Mouse (Mus musculus) ZHBTc4 (cell line): Measurements from ENCODE around the gene Gcfc2.
A peak's percentile ranks its signal among the peaks of the same experiment; 100 is the strongest.

ENCODE experiments used
- DNase-seq: peaks from one replicate; pipeline ENCODE4 v3.0.0-alpha.2; 2011; ENCODE audit warnings: low read depth, low spot score

The Gcfc2 gene

DNA sequence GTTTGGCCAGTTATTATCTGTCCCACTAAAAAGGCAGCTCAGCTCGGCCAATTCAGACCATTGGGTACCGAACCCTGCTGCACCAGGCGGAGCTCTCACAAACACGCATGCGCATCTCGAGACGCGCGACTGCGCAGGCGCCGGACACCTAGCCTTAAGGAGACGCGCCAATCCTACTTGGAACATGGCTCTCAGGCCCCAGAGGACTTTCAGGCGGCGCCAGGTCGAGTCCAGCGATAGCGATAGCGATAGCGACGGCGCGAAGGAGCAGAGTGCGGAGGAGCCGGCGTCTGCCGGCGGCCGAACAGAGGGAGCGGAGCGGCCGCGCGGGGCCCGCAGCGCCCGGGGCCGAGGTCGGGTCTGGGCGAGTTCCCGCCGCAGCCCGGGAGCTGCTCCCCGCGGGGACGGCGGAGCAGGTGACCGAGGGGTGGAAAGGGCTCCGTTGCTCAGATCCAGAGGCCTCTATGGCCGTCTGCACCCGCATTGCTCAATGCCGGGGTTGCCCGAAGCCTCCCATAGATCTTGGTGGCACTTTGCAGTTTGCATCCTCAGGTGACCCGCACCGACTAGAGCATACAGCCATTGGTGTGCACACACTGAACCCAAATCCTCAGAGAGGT is at the start of gene Gcfc2:
TSS of gene Gcfc2 (plus strand) at position 147 of the 620 bp plus-strand sequence.
- peak; percentile 97 for DNase-seq

DNA sequence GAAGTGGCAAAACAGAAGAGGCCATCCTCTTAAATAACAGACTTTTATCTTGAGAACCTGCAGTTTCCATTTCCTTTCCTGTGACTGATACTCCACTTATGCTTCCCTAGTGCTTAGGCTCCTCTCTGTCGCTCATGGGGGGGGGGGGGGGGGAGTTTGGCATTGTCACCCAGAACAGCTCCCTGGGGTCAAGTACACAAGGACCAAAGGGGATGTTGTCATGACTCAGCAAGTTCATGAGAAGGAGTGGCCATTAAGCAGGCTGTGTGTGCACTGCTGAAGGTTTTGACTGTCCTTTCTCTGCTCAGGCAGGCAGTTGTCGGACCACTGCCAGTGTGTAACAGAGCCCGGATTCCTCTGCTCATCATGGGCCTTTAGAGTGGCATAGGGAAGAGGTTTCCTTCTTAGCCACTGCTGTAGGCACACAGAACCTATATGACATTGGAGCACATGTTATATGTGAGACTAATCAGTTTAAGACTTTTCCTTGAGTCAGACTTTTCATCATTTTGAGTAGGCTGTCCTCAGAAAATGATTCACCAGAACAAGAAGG is 27.7 kb upstream of the Gcfc2 start:
- DNase-seq, result peak; percentile 21

DNA sequence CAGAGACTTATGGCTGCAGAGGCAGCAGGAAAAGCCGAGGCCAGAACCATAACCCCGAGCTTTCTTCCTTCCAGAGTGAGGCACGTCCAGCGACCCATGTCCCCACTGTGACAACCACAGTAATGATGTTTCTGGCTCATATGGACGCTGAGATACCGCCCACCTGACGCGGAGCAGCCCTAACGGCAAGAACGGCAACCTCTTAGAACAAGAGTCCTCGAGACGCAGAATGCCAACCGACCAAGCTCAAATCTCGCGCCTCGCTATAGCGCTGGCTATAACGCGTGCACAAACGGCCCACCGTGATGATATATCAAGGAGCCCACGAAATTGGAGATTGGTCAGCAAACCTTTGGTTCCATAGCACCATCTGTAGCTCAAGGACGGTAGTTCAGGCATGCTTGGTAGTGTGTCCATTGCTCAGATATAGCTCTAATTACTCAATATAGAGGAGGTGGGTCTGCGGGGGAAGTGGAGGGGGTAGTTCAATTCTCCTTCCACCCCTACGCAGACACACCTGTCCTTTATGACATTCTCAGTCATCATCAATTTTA is 13.1 kb upstream of the Gcfc2 start:
- peak; percentile 41 for DNase-seq

DNA sequence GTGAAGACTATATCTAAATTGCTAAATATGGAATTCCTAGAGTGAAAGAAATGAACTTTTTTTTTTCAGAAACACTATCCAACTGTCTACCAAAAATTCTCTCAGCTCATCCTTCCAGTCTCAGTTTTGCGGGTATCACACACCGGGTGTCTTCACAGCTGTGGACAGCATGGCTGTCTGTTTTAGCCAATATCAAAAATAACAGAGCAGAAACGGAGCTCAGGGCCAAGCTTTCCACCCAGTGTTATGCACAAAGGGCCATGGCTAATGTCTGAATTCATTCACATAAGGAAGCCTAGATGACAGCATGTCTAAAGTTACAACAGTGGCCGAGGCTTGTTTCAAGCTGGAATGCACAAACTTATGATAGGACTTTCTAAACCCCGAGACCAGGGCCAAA is 12.2 kb upstream of the Gcfc2 start:
- no peak for DNase-seq

DNA sequence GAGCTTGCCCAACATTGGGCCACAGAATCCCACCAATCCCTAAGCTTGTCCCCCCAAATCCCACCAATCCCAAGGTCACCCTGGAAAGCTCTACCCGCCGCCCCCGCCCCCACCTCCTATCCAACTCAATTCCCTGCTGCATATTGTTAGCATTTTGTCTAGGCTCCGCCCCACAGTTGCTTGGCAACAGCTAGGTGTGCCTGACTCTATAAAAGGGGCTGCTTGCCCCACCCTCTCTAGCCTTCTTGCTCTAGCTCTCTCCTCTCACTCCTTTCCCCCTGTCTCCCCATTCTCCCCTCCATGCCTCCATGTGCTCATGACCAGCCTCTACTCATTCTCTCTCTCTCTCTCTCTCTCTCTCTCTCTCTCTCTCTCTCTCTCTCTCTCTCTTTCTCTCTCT is 11.8 kb upstream of the Gcfc2 start:
- peak; percentile 67 for DNase-seq

DNA sequence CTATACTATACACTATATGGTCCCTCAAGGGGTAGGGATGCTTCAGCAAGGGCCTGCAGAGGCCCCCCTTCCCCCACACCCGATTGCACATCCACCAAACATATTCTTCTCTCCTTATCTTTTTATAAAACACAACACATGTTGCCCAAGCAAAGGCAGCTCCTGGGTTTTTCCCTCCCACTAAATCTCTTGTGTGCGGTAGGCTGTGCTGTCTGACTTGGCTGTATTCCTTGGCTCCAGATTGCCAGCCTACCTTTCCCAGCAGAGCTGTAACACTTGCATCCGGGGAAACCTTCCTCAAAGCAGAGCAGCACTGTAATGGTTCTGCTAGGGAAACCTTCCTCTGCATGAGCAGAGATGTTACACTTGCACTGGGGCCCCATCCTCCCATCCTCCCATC is 11.3 kb upstream of the Gcfc2 start:
- DNase-seq, result no peak

DNA sequence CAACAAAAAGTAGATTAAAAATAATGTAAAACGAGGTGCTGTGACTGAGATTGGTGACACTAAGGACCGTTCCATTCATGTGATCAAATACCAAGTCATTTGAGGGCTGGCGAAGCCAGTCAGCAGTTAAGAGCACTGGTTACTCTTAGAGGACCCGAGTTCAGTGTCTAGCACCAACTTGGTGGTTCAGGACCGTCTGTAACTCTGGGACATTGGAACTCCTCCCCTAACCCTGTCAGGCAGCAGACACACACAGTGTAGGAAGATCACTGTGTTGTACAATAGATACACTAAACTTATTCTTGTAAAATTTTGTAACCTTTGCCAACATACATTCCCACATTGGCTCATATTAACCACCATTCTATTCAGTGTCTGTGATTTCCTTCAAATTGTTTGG is 835 bp downstream of the Gcfc2 start:
- peak; percentile 25 for DNase-seq

DNA sequence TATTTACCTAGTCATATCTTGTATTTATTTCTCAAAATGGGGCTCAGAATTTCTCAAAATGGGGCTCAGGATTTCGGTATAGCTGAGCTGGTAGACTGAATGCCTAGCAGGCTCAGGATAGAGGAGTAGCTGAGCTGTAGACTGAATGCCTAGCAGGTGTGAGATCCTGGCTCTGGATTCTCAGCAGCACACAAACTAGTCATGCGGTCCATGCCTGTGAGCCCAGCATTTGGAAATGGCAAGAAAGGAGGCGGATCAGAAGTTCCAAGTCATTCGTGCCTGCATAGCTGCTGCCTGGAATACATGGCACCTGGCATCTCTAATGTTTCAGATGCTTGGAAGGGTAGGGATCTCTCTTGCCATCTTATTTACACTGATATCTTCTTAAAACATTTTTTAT is 5.9 kb downstream of the Gcfc2 start:
- no peak for DNase-seq

DNA sequence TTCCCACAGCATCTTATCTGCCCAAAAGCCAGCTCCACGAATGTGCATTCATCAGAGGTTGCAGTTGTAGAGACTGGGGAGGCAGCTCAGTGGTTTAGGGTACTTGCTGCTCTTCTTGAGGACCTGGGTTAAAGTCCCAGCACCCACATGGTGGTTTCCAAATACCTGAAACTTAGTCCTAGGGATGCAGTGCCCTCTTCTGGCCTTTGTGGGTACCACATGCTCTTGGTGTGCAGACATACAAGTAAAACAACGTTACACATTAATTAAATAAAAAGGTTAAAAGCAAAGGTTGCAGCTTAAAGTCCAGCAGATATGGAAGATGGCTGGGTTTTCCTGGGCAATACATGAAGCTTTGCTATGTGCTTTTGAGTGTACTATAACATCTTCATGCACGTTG is 9.8 kb downstream of the Gcfc2 start:
- DNase-seq, result peak; percentile 63

DNA sequence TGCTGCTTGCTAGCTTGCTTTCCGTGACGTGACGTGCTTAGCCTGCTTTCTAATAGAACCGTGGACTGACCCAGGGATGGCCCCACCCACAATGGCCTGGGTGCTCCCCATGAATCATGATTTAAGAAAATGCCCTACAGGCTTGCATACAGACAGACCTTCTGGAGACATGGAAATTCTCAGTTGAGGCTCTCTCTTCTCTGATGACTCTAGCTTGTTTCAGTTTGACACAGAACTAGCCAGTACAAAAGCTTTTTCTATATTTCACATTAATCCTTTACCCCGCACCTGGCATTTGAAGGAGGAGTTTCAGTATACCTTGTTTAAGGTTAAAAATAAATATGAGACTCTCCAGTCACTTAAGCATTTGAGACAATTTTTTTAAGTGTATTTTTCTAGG is 18.2 kb downstream of the Gcfc2 start:
- DNase-seq, result no peak

DNA sequence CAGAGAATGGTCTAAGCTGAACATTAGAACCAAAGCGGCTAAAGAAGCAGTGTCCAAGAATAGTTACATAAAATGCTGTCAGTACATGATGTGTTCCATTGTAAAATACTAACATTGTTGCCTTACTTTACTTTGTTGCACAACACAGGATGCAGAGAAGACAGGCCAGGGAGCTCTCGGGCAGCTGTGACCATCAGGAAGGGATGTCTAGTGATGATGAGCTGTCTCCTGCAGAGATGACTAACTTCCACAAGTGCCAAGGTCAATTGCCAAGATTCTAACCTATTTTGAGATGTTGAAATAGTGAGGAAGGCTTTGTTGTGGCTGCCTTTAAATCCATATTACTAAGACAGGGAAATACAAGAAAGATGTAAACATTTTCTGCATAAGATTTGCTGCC is 19.8 kb downstream of the Gcfc2 start:
- no peak for DNase-seq

DNA sequence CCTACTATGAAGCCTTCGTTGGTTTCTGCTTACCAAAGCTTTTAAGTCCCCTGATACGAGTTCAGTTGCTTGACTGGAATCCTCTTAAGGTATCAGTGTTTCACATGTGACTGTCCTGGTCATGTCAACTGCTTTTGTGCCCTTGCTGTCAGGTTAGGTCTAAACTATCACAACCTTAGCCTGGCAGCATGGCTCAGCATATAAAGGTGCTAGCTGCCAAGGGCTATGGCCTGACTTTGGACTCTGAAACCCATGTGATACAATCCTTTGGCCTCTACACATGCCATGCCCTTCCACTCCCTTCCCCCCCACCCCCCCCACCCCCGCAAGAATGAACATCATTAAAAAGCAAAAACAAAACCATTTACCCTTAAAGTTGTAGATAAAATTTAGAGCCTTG is 21.0 kb downstream of the Gcfc2 start:
- no peak for DNase-seq

DNA sequence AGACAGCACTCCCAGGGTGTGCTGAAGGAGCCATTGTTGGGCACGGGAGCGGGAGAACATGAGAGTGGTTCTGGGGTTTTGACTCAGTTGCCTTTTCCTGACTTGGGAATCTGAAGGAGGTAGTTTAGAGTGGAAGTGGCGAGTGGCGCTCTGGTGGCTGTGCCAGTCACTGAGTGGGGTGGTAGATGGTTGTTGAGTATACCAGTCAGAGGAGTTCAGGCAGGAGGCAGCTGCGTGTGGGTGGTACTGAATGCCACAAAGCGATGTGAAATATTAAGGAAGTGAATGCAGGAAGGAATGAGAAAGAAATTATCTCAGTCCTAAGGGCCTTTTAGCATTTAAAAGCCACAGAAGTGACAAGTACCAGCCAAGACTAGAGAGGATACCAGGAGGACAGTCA is 23.4 kb downstream of the Gcfc2 start:
- no peak for DNase-seq

DNA sequence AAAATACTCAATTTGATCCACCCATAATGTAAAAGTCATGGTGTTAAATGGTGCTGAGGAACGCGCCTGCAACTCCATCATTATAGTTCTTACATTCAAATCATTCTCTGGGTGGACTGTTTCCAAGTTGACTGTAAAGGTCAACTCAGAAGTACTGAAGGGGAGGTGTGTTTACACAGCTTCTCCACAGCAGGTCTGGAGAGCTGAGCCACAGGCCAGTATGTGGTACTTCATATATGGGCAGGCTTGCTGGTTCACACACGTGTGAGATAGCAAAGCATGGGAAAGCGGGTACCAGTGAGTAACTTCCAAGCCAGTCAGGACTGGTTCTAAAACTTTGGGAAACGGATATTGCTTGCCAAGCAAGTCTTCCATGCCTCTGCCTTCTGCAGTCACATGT is 31.7 kb downstream of the Gcfc2 start:
- DNase-seq, result no peak

DNA sequence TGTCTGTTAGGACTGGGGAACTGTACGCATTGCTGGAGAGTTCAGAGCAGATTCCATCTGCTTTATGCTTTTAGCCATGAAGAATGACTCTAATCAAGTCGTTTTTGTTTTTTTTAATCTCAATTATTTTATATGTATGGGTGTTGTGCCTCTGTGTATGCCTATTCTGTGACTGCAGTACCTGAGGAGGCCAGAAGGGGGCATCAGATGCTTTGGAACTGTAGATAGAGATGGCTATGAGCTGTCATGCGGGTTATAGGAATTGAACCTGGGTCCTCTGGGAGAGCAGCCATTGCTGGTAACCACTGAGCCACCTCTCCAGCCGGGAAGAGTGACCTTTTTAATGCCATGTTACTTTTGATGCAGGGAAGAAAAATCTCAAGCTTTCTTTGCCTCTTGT is 32.9 kb downstream of the Gcfc2 start:
- peak; percentile 76 for DNase-seq

DNA sequence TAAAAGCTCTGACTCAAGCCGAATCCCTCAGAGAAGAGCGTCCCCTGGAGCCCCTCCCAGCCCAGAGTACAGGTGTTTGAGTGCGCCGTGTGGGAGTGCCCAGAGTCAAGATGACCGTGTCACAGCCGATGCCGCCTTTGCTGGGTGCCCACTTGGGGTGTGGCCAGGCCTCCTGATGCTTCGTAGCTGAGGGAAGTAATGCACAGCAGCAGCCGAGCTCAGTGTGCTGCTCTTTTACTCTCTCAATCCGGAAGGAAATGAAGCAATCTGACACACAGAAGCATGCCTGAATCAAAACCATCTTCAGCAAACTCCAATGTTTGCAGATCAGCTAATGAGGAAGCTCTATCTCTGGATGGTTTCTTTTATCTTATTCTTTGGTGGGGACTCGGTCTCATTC is 34.5 kb downstream of the Gcfc2 start:
- DNase-seq, result no peak

DNA sequence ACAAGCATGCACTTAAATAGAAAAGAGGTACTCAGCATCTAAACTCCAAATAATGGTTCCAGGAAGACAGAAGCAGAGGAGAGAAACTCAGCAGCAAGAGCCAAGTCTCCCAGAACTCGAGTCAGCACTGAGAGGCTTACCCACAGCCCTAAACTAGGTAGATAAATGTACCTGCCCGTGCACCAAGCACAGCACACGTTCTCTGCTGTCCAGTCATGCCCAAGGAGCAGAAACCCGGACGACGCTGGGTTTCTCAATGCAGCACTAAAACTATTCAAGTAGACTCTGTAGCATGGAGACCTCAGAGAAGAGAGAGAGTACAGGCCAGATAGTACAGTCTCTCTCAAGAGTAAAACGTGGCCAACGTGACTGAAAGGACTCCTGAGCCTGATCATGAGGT is 36.4 kb downstream of the Gcfc2 start:
- no peak for DNase-seq

DNA sequence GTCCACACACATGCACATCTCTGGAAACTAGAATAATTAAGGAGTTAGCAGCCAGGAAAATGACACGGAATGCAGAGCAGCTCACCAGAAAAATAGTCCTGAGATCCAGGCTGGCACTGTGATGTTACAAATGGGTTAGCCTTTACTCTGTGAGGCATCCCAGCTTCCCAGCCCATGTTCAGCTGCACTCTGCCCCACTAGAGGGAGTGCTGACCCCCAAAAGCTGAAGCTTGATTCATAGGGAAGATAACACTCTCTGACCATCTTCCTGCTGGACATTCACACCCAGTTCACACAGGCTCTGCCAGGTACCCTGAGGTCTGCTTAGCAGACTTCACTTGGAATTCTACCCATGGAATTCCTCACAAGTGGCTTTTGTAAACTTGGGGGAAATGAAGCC is 36.8 kb downstream of the Gcfc2 start:
- DNase-seq, result no peak

DNA sequence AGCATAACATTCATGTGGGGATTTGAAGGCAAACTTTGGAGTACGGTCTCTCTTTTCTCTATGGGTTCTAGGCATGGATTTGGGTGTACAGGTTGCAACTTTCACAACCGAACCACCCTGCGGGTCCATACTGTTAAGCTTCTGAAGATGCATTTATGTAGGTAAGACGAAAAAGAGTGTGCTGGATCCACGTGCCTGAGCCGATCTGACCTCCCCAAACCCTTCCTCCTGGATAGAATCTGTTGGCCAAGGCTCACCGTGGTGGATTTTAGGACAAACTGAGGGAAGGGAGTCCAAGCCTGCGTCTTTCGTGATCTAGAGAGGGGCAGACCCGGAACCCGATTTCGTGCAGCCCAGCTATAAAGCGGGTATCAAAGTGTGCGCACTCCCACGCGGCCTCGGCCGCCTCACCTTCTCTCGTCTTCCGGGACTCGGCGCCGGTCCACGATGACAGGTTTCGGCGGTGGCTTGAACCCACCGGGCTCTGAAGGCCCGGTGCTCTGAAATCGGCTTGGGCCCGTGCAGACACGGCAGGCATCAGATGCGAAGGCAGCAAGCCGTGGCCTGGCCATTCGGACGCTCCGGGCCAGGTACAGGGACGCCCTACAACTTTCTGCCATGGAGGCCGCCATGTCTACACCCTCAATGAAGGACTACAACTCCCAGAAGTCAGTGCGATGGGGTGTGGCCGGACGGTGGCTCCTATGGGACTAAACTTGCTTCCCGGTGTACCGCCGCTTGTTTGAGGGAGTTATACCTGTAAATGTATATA is 42.0 kb downstream of the Gcfc2 start, which contains the start of gene Mrpl19:
TSS of gene Mrpl19 (minus strand) at position 663 of the 772 bp plus-strand sequence.
- DNase-seq, result peak; percentile 92

DNA sequence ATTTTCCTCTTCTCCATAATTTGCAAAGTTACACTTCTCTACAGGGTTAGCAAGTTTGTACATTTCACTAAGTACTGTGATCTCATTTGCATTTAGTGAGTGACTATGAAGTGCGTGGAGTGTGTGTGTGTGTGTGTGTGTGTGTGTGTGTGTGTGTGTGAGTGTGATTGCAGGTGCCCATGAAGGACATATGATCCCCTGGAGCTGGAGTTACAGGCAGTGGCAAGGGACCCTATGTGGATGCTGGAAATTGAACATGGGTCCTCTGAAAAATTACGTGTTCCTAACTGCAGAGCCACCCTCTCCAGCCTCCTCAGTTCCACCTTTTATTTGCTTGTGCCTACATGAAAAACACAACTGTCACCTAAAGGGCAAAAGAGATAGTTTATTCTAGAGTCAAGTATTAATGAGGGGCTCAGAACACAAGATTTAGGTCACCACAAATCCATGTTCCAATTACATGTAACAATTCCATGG is 42.6 kb downstream of the Gcfc2 start:
- no peak for DNase-seq

DNA sequence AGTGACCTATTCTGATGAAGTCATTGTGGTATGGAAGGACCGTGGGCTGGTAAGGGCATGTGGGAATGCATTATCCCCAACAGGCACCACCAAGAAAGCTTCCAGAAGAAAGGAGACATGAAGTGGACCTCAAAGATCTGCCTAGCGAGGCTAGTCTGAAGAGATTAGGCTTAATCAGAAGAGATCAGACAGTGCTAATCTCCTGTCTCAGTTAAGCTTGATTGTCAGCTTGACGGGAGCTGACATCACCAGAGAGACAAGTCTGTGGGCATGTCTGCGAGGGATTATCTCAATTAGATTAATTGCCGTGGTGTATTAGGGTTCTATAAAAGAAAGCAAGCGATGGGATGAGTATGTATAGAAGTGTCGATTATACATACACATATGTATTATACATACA is 47.7 kb downstream of the Gcfc2 start:
- no peak for DNase-seq

DNA sequence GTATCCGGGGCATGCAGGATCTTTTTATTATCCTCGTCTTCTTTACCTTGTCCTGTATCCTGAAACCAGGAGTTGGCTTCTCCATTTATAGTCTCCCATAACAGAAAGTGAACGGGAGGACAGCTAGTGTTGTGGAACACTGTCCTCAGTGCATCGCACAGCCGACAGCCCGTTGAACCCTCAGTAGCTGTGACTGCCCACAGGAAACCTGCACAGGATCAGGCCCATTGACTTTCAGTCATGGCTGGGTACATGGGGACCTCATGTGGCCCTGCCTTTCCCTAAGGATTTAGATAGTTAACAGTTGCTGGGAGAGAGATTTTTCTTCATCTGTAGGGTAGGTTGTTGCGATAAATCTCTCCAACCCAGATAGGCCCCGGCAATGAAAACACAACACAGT is 49.1 kb downstream of the Gcfc2 start:
- DNase-seq, result no peak
